Mouse (Mus musculus) heart, postnatal 36 days (tissue): ENCODE data around the gene Sowahd. TPM values are rescaled to one million over a fixed set of nuclear protein-coding genes. Genes with fewer than 3 reads are reported as not detected.

ENCODE experiments used
- DNase-seq, 2 experiments: peaks; one replicate each; pipeline ENCODE4 v3.0.0; 2021 to 2022
- intact Hi-C: fragments of 180-260 bp; cut with DNase I; formaldehyde crosslinking; loops from one replicate; pipeline ENCODE4 v1.15.1; 2025
- total RNA-seq, 2 experiments: library from RNA; stranded (reverse); gene quantifications; 2 replicates each; pipeline ENCODE4 v1.2.3; 2021

The Sowahd gene
- total RNA-seq, 2 experiments from 2014 or later = not detected

DNA sequence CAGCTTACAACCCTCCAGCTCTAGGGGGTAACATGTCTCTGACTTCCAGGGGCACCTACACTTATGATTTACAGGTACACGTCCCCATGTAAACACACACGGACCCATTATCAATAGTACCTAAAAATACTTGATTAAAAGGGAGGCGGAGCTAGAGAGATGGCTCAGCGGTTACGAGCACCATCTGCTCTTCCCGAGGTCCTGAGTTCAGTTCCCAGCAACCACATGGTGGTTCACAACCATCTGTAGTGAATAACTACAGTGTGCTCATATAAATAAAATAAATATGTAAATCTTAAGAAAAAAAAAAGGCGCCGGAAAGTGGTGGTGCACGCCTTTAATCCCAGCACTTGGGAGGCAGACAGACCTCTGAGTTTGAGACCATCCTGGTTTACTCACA is 37.0 kb downstream of the Sowahd start:
- DNase-seq = no peak
- intact Hi-C loops = loop anchor here (10.0 kb wide), 1 partner anchor 291 kb away; the partner anchor contains the start of gene Slc25a5

DNA sequence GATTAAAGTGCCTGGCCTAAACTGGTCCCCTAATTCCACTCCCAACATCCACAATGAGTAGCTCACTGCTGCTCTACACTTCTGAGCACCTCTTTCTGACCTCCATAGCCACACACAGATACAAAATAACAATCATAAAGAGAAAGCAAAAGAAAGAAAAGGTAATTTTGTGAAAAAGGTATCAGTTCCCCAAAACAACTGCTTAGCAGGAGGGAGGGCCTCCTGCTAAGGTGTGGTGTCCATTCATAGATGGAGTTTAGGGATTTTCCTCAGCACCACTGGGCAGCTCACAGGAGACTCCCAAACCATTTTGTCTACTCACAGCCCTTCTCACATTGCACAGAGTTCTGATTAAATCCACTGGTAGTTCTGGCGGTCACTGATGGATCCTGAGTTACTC is 40.1 kb downstream of the Sowahd start:
- DNase-seq = no peak
- intact Hi-C loops = loop anchor here (10.0 kb wide), 1 partner anchor 294 kb away; the partner anchor contains the start of gene Slc25a5

DNA sequence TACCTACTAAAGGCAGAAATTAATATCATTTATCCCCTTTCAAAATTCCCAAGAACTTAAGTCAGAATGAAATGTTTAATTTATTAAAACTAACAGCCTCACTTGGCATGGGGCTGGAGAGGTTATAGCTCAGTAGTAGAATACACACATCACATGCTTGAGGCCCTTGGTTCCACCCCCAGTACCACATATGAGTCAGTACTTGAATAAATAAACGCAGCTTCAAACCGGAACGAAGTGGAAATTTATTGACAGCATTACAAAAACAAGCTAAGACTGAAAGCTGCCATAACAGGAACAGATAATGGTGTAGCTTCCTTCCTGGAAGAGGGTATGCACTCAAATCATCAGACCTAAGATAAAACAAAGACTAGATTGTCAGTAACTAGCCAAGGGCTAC is 42.8 kb downstream of the Sowahd start:
- no peak for DNase-seq
- intact Hi-C loops = no loop called here

DNA sequence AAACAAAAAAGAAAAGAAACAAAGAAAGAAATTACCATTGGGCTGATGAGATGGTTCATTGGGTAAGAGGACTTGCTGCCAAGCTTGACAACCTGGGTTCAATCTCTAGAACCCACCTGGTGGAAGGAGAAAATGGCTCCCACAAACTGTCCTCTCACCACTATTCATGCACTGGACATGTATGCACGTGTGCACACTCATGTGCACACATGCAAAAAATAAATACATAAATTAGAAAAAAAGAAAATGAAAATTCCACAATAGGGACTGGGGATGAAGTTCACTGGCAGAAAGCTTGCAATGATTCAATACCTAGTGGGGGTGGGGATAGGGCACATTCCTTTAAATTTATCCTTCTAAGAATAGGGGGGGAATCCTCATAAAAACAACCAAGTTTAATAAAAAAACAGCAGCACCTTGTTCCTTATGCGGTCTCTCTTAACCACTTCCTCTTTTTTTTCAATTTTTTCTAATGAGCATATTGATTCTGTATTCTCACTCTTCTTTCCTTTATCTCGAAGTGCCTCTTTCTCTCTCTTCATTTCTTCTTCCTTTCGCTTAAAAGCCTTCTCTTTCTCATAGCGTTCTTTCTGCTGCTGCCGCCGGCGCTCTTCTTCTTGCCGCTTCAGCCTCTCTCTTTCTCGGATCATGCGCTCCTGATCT is 46.6 kb downstream of the Sowahd start:
- intact Hi-C loops = no loop called here
- no peak for DNase-seq

DNA sequence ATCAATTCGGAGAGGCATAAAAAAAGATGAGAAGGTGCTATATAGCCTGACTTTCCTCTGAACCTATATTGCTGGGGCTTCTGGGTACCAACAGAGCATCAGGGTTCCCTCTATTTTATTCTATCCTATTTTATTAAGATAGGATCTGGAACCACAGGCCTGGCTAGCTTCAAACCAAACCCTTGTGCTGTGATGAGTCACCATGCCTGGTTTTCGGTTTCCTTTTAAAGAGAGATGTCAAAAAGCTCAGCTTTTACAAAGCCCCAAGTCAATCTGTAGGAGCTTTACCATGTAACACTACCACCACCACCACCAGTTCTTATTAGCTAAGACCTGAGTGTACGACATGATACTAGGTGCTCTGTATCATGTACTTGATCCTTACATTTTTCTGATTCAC is 50.0 kb downstream of the Sowahd start:
- no peak for DNase-seq
- intact Hi-C loops = no loop called here

Other genes with a start within 250 kb of the Sowahd start
- 10 to 100 TPM; 67.7 to 77.5 TPM for gene Ube2a, start 174.9 kb upstream of the Sowahd start, total RNA-seq
- 10 to 100 TPM; 16.7 to 17.9 TPM for gene C330007P06Rik, start 174.7 kb upstream of the Sowahd start, total RNA-seq
- gene Nkrf, start 145.9 kb upstream of the Sowahd start, total RNA-seq = 1 to 10 TPM; 3.1 to 4.1 TPM
- gene Sept6, start 57.1 kb upstream of the Sowahd start, total RNA-seq = 1 to 10 TPM; 5.1 to 5.6 TPM
- 100 to 1,000 TPM; 303 to 327 TPM for gene Rpl39, start 36.6 kb downstream of the Sowahd start, total RNA-seq
- gene Upf3b, start 61.5 kb downstream of the Sowahd start, total RNA-seq = 1 to 10 TPM; 7.9 to 8.0 TPM
- gene Nkap, start 78.0 kb downstream of the Sowahd start, total RNA-seq = 1 to 10 TPM; 9.2 to 9.9 TPM
- not detected for gene Akap14, start 120.0 kb downstream of the Sowahd start, total RNA-seq
- gene Ndufa1, start 142.3 kb downstream of the Sowahd start, total RNA-seq = 100 to 1,000 TPM; 905 to 914 TPM
- gene Rnf113a1, start 142.4 kb downstream of the Sowahd start, total RNA-seq = 1 to 10 TPM; 2.1 to 2.6 TPM
- not detected for gene Gm9, start 162.2 kb downstream of the Sowahd start, total RNA-seq
- gene Rhox1, start 173.4 kb downstream of the Sowahd start, total RNA-seq = not detected
- gene Rhox2a, start 196.1 kb downstream of the Sowahd start, total RNA-seq = not detected
- not detected for gene Rhox3a, start 201.1 kb downstream of the Sowahd start, total RNA-seq
- not detected for gene Rhox4a, start 216.5 kb downstream of the Sowahd start, total RNA-seq